Mouse (Mus musculus) E14TG2a.4 (cell line): ENCODE data around the gene Simc1.

Experiments
- H3K27me3 ChIP-seq: 2 replicates; pipeline ENCODE4 v1.6.1; 2014; ENCODE audit warnings: low read length, control low read depth; ENCODE audit not compliant: insufficient read depth
- H3K36me3 ChIP-seq: 2 replicates; pipeline ENCODE4 v1.6.1; 2014; ENCODE audit warnings: low read length, control low read depth; ENCODE audit not compliant: insufficient read depth
- H3K4me1 ChIP-seq: replicated peaks from 2 replicates; pipeline ENCODE4 v1.6.1; 2014; ENCODE audit warnings: low read depth, low read length, control low read depth
- H3K4me3 ChIP-seq: replicated peaks from 2 replicates; pipeline ENCODE4 v1.5.1; 2014; ENCODE audit warnings: mild to moderate bottlenecking, low read length
- H3K9me3 ChIP-seq: 2 replicates; pipeline ENCODE4 v1.6.1; 2014; ENCODE audit warnings: low read length, control low read depth
- CTCF ChIP-seq: conservative IDR thresholded peaks from 2 replicates; pipeline ENCODE4 v1.5.1; 2014; ENCODE audit warnings: low read length
- NANOG ChIP-seq: IDR thresholded peaks from 2 replicates; pipeline ENCODE4 v1.6.1; 2014; ENCODE audit warnings: borderline replicate concordance, low read length, mixed read lengths
- POU5F1 ChIP-seq: IDR thresholded peaks from 2 replicates; pipeline ENCODE4 v1.6.1; 2014; ENCODE audit warnings: low read length, borderline replicate concordance

Simc1 gene

GRCm38 (mm10) chr13:54582860-54583259 is 79.3 kb downstream of the Simc1 start:
- peaks cover 49% of the 10 kb centered on the region for H3K4me1 ChIP-seq
- no peaks in the 10 kb centered on the region for H3K27me3 ChIP-seq
- no peaks in the 10 kb centered on the region for H3K9me3 ChIP-seq
- peaks cover 98% of the 10 kb centered on the region for H3K36me3 ChIP-seq
- TF ChIP-seq CTCF = no peak
- no peak for TF ChIP-seq POU5F1
- TF ChIP-seq NANOG = no peak
- H3K4me3 ChIP-seq = no peak overlapping the region

GRCm38 (mm10) chr13:54585831-54586230 is 82.3 kb downstream of the Simc1 start:
- TF ChIP-seq NANOG (no peak), POU5F1 (no peak), CTCF (no peak)
- Histone ChIP-seq H3K36me3 (peaks cover 81% of the 10 kb centered on the region), H3K4me3 (no peak overlapping the region), H3K9me3 (no peaks in the 10 kb centered on the region), H3K4me1 (peaks cover 48% of the 10 kb centered on the region), H3K27me3 (no peaks in the 10 kb centered on the region)

GRCm38 (mm10) chr13:54589414-54589995 is 85.9 kb downstream of the Simc1 start:
- H3K4me3 ChIP-seq = peak overlapping the region; percentile 97
- H3K36me3 ChIP-seq = peaks cover 79% of the 10 kb centered on the region
- TF ChIP-seq CTCF (no peak), POU5F1 (no peak)
- no peaks in the 10 kb centered on the region for H3K9me3 ChIP-seq
- H3K27me3 ChIP-seq = no peaks in the 10 kb centered on the region
- peaks cover 61% of the 10 kb centered on the region for H3K4me1 ChIP-seq

GRCm38 (mm10) chr13:54589996-54590951 is 86.7 kb downstream of the Simc1 start, which contains the start of the genes Nop16 and Higd2a:
TSS of gene Nop16 (minus strand) at chr13:54590090.
TSS of gene Higd2a (plus strand) at chr13:54590207.
- Histone ChIP-seq H3K36me3 (peaks cover 79% of the 10 kb centered on the region), H3K4me1 (peaks cover 64% of the 10 kb centered on the region), H3K4me3 (peak within 1 kb of the TSS; percentile 97), H3K27me3 (no peaks in the 10 kb centered on the region), H3K9me3 (no peaks in the 10 kb centered on the region)
- TF ChIP-seq POU5F1 (no peak), NANOG (no peak), CTCF (no peak)

- H3K36me3 ChIP-seq = peaks cover 79% of the 10 kb centered on the region
- peaks cover 73% of the 10 kb centered on the region for H3K4me1 ChIP-seq
- H3K27me3 ChIP-seq = no peaks in the 10 kb centered on the region
- no peaks in the 10 kb centered on the region for H3K9me3 ChIP-seq
- H3K4me3 ChIP-seq = peak overlapping the region; percentile 97; the same call in 1 of the 2 replicates
- TF ChIP-seq NANOG (no peak), CTCF (no peak), POU5F1 (no peak)
Observed at GRCm38 (mm10) chr13:54591776-54592356, 88.3 kb downstream of the Simc1 start.

GRCm38 (mm10) chr13:54593617-54594016 is 90.0 kb downstream of the Simc1 start:
- H3K27me3 ChIP-seq = no peaks in the 10 kb centered on the region
- no peak overlapping the region for H3K4me3 ChIP-seq
- H3K36me3 ChIP-seq = peaks cover 79% of the 10 kb centered on the region
- H3K4me1 ChIP-seq = peaks cover 85% of the 10 kb centered on the region
- TF ChIP-seq CTCF (no peak), NANOG (no peak), POU5F1 (no peak)
- H3K9me3 ChIP-seq = no peaks in the 10 kb centered on the region

- no peaks in the 10 kb centered on the region for H3K9me3 ChIP-seq
- no peak overlapping the region for H3K4me3 ChIP-seq
- no peak for TF ChIP-seq CTCF
- no peak for TF ChIP-seq POU5F1
- TF ChIP-seq NANOG = no peak
- H3K4me1 ChIP-seq = peaks cover 92% of the 10 kb centered on the region
- H3K36me3 ChIP-seq = peaks cover 94% of the 10 kb centered on the region
- no peaks in the 10 kb centered on the region for H3K27me3 ChIP-seq
Observed at GRCm38 (mm10) chr13:54596107-54596690, 92.6 kb downstream of the Simc1 start.

GRCm38 (mm10) chr13:54596870-54597269 is 93.3 kb downstream of the Simc1 start:
- no peaks in the 10 kb centered on the region for H3K27me3 ChIP-seq
- no peaks in the 10 kb centered on the region for H3K9me3 ChIP-seq
- H3K36me3 ChIP-seq = peaks cover 92% of the 10 kb centered on the region
- H3K4me3 ChIP-seq = no peak overlapping the region
- peaks cover 92% of the 10 kb centered on the region for H3K4me1 ChIP-seq
- TF ChIP-seq POU5F1 (no peak), CTCF (no peak), NANOG (no peak)
